Mouse (Mus musculus) heart, postnatal 0 days (tissue): ENCODE measurements at regions not wholly inside any gene's neighbourhood (a gene's known extent, or its start where the extent isn't known, plus 50 kb on each side); places are given as distances from the start of the nearest gene placed in this dataset.

Experiments used
- CTCF ChIP-seq: IDR thresholded peaks from 2 replicates; pipeline ENCODE4 v1.5.1; 2016; ENCODE audit warnings: antibody characterized with exemption, control low read depth, low read depth
- EP300 ChIP-seq: IDR thresholded peaks from 2 replicates; pipeline ENCODE4 v1.6.1; 2016; ENCODE audit warnings: antibody characterized with exemption, low read depth

DNA sequence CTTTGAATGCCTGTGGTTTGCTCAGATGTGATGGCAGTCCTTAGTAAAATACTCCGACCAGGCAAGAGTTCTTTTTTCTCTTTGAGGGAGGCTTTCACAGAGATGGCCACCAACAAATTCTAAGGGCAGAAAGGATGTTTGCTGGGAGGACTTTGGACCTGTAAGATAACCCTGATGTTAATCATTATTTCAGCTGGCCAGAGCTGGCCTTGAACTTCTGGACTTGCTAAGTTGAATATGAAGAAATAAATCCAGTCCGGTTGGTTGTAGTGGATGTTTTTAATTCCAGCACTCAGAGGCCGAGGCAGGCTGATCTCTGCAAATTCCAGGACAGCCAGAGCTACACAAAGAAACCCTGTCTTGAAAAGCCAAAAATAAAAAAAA, 222.9 kb upstream of the Klf3 start:
- no peak for TF ChIP-seq CTCF
- no peak for TF ChIP-seq EP300
